Mouse (Mus musculus) embryonic facial prominence, embryonic 11.5 days (tissue): ENCODE results near the gene Pla2g10. TPM values are rescaled to one million over a fixed set of nuclear protein-coding genes. Genes with fewer than 3 reads are reported as not detected.

ENCODE experiments used
- polyA plus RNA-seq: library from polyadenylated mRNA; unstranded; fragments of >200 nt; fragmentation: Nextera tagmentation; extraction: Ambion mirVana; gene quantifications from 2 replicates; pipeline ENCODE4 v1.2.1, GENCODE M21; 2014

Gene Pla2g10
- polyA plus RNA-seq, 1 experiment from 2014 or later = not detected

Other genes starting within 250 kb of the Pla2g10 start
- 42.4 and 45.8 TPM in 2 replicates for gene Parn, start 62.8 kb downstream of the Pla2g10 start, polyA plus RNA-seq
- 38.6 and 40.3 TPM in 2 replicates for gene Bfar, start 59.1 kb downstream of the Pla2g10 start, polyA plus RNA-seq
- gene 3110001I22Rik, start 59.1 kb downstream of the Pla2g10 start, polyA plus RNA-seq = 10.9 and 11.8 TPM in 2 replicates
- 80.0 and 84.3 TPM in 2 replicates for gene Rrn3, start 49.7 kb upstream of the Pla2g10 start, polyA plus RNA-seq
- gene Ntan1, start 87.9 kb upstream of the Pla2g10 start, polyA plus RNA-seq = 182 and 190 TPM in 2 replicates
- gene Pdxdc1, start 172.1 kb upstream of the Pla2g10 start, polyA plus RNA-seq = 91.2 and 94.9 TPM in 2 replicates
- 2.8 and 4.4 TPM in 2 replicates for gene Mpv17l, start 172.2 kb upstream of the Pla2g10 start, polyA plus RNA-seq